In genomic region chr12:118660384-118661213, GRCm38 (mm10) we compare ENCODE assay signal across 13 mouse cellular contexts.
A peak's percentile ranks its signal among the peaks of the same experiment; 100 is the strongest.
DNase-seq lines count a peak whose midpoint lies in the region; ATAC-seq lines count a peak whose summit lies in the region.
"Had no signal": no experiment of that assay in that cellular context is flagged by ENCODE, and none has a peak within 500 bp of the region (broad histone marks: within the 10 kb centered on the region; RNA-seq: fewer than 3 reads in every experiment).

No protein-coding gene starts in this region.

- H3K9ac ChIP-seq in heart, embryonic 16.5 days (ENCODE audit: low read length), result no peak overlapping the region
- H3K9ac ChIP-seq in forebrain, embryonic 15.5 days (replicated peaks), result no peak overlapping the region
- H3K9ac ChIP-seq in midbrain, embryonic 12.5 days (replicated peaks), result no peak overlapping the region

- ATAC-seq in heart, embryonic 16.5 days (replicated peaks; ENCODE audit: extremely low read depth, insufficient read depth, low FRiP score), result no peak
- peak; percentile 44; the same call in 1 of the 2 replicates for ATAC-seq in forebrain, embryonic 15.5 days (replicated peaks)
- ATAC-seq in midbrain, embryonic 12.5 days (ENCODE audit: low FRiP score, low read depth), result 0 out of 2 replicates have a peak, but pooled peaks have one; percentile 17

- H3K4me3 ChIP-seq in heart, embryonic 16.5 days (ENCODE audit: low read length), result peak overlapping the region; percentile 17; the same call in 1 of the 2 replicates
- no peak overlapping the region for H3K4me3 ChIP-seq in forebrain, embryonic 15.5 days
- H3K4me3 ChIP-seq in midbrain, embryonic 12.5 days, result no peak overlapping the region
- H3K4me3 ChIP-seq: myocyte had no signal

- H3K36me3 ChIP-seq in heart, embryonic 16.5 days (ENCODE audit: control insufficient read depth, insufficient read depth), result no peaks in the 10 kb centered on the region
- H3K36me3 ChIP-seq in forebrain, embryonic 15.5 days, result no peaks in the 10 kb centered on the region
- H3K36me3 ChIP-seq in midbrain, embryonic 12.5 days, result no peaks in the 10 kb centered on the region

- H3K4me1 ChIP-seq in heart, embryonic 16.5 days (ENCODE audit: control insufficient read depth, insufficient read depth, low read length), result peaks cover 2% of the 10 kb centered on the region; the same call in 1 of the 2 replicates
- peaks cover 31% of the 10 kb centered on the region for H3K4me1 ChIP-seq in forebrain, embryonic 15.5 days
- peaks cover 34% of the 10 kb centered on the region for H3K4me1 ChIP-seq in midbrain, embryonic 12.5 days

- no peak for DNase-seq in heart, postnatal 25 days (ENCODE audit: low spot score)
- DNase-seq in embryo, embryonic 9.5 days (ENCODE audit: extremely low spot score), result peak; percentile 63
- no peak for DNase-seq in urinary bladder, postnatal 10 days (ENCODE audit: low spot score)
- DNase-seq in thymus, postnatal 36 days, result no peak
- DNase-seq in cerebellum, adult 11-12 months, result no peak
- DNase-seq: cerebellum, adult 9-11 months; kidney, postnatal 4 days; right cerebral cortex, postnatal 14 days had no signal

- intact Hi-C loops in heart, postnatal 25 days (cut with DNase I), result no loop called here

- no peak overlapping the region for H3K27ac ChIP-seq in heart, embryonic 16.5 days (ENCODE audit: low read length)
- H3K27ac ChIP-seq in forebrain, embryonic 15.5 days (replicated peaks), result no peak overlapping the region
- H3K27ac ChIP-seq in midbrain, embryonic 12.5 days (replicated peaks), result no peak overlapping the region

- H3K4me2 ChIP-seq in heart, embryonic 16.5 days (ENCODE audit: low read depth, low read length), result peak overlapping the region; percentile 49
- H3K4me2 ChIP-seq in forebrain, embryonic 15.5 days (replicated peaks), result peak overlapping the region; percentile 21; the same call in 1 of the 2 replicates
- H3K4me2 ChIP-seq in midbrain, embryonic 12.5 days (replicated peaks), result peak overlapping the region; percentile 32

- no peaks in the 10 kb centered on the region for H3K9me3 ChIP-seq in heart, embryonic 16.5 days (replicated peaks; ENCODE audit: control insufficient read depth, low read length)
- no peaks in the 10 kb centered on the region for H3K9me3 ChIP-seq in forebrain, embryonic 15.5 days
- H3K9me3 ChIP-seq in midbrain, embryonic 12.5 days, result no peaks in the 10 kb centered on the region

- no peaks in the 10 kb centered on the region for H3K27me3 ChIP-seq in heart, embryonic 16.5 days (ENCODE audit: control insufficient read depth, insufficient read depth, low read length)
- peaks cover 47% of the 10 kb centered on the region for H3K27me3 ChIP-seq in forebrain, embryonic 15.5 days
- H3K27me3 ChIP-seq in midbrain, embryonic 12.5 days, result peaks cover 53% of the 10 kb centered on the region
- H3K27me3 ChIP-seq: CH12.LX had no signal

- WGBS in heart, embryonic 16.5 days, result 19% methylated on average over 12 of the region's 12 CpGs
- under 1% methylated on average over 12 of the region's 12 CpGs for WGBS in forebrain, embryonic 15.5 days
- 3% methylated on average over 12 of the region's 12 CpGs for WGBS in midbrain, embryonic 12.5 days
